Mouse (Mus musculus) duodenum, adult 2 months (tissue): ENCODE measurements around the gene Smg7. TPM values are rescaled to one million over a fixed set of nuclear protein-coding genes. Genes with fewer than 3 reads are reported as not detected.

ENCODE experiments used
- polyA plus RNA-seq: library from polyadenylated mRNA; depleted of rRNA; stranded (reverse); fragments of >200 nt; gene quantifications from 2 replicates; pipeline ENCODE4 v1.2.3, GENCODE M21; 2012; ENCODE audit warnings: low replicate concordance; rRNA removed

The Smg7 gene
- 11.6 and 21.3 TPM in 2 replicates for polyA plus RNA-seq

GRCm38 (mm10) chr1:152901765-152902664, at the start of gene Smg7:
TSS of gene Smg7 (minus strand) at chr1:152902646.

DNA sequence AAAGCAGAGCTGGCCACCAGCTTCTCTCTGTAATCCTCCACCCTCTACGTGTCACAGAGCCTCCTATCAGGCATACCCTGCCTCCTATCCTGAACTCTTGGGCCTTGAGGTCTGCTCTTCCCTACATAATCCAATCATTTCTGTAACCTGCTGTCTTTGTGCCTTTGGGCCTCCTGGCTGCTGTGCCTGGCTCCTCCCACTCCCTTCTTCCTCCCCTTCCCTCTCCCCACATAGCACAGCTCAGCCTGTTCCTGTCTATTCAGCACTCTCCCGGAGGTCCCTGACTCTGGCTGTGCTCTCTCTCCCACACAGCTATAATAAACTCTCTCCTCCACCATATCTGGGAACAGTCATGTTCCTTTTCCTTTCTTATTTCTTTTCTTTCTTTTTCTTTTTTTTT, 102.5 kb downstream of the Smg7 start, which contains the start of gene Ncf2:
Gene Ncf2, plus strand, starts transcription at position 298 of the 400 bp plus-strand sequence.

Other genes with a start within 250 kb of the Smg7 start
- not detected in 2 replicates for gene Apobec4, start 152.1 kb downstream of the Smg7 start, polyA plus RNA-seq
- gene Rgl1, start 136.3 kb downstream of the Smg7 start, polyA plus RNA-seq = 1.7 and 1.8 TPM in 2 replicates
- 18.3 and 33.8 TPM in 2 replicates for gene Arpc5, start 136.1 kb downstream of the Smg7 start, polyA plus RNA-seq
- 1.4 and 2.9 TPM in 2 replicates for gene Ncf2, start 102.5 kb downstream of the Smg7 start, polyA plus RNA-seq
- gene Nmnat2, start 52.3 kb upstream of the Smg7 start, polyA plus RNA-seq = 0.28 and 0.91 TPM in 2 replicates